Mouse (Mus musculus): ENCODE measurements at regions not wholly inside any gene's neighbourhood (a gene's known extent, or its start where the extent isn't known, plus 50 kb on each side); places are given as distances from the start of the nearest gene placed in this dataset.

GRCm38 (mm10) chr12:7543281-7543981 lies 434.0 kb upstream of the Apob start:
- no peak overlapping the region for H3K9ac ChIP-seq
- ATAC-seq (ENCODE audit: low FRiP score): no peak
- 56% methylated on average over 8 of the region's 8 CpGs for WGBS
- H3K4me3 ChIP-seq: no peak overlapping the region
- H3K27ac ChIP-seq: no peak overlapping the region
- no peaks in the 10 kb centered on the region for H3K4me1 ChIP-seq (replicated peaks)
- H3K27me3 ChIP-seq: no peaks in the 10 kb centered on the region
- H3K4me2 ChIP-seq: no peak overlapping the region
- no peaks in the 10 kb centered on the region for H3K9me3 ChIP-seq
- no peaks in the 10 kb centered on the region for H3K36me3 ChIP-seq

- Histone ChIP-seq H3K27me3 (no peaks in the 10 kb centered on the region), H3K9ac (no peak overlapping the region), H3K36me3 (no peaks in the 10 kb centered on the region), H3K4me3 (no peak overlapping the region), H3K9me3 (no peaks in the 10 kb centered on the region), H3K27ac (no peak overlapping the region), H3K4me2 (no peak overlapping the region), H3K4me1 (replicated peaks) (no peaks in the 10 kb centered on the region)
- WGBS: 92% methylated on average over 1 of the region's 1 CpGs
- ATAC-seq (ENCODE audit: low FRiP score): no peak
Measured at GRCm38 (mm10) chr12:7548759-7549158, 428.7 kb upstream of the Apob start.

- ATAC-seq (ENCODE audit: low FRiP score): no peak
- WGBS: 68% methylated on average over 1 of the region's 1 CpGs
Measured at GRCm38 (mm10) chr12:7560245-7560644, 417.2 kb upstream of the Apob start.

GRCm38 (mm10) chr12:7576081-7576480 lies 401.4 kb upstream of the Apob start:
- Histone ChIP-seq H3K9me3 (no peaks in the 10 kb centered on the region), H3K27me3 (no peaks in the 10 kb centered on the region), H3K36me3 (no peaks in the 10 kb centered on the region), H3K9ac (no peak overlapping the region), H3K4me1 (replicated peaks) (no peaks in the 10 kb centered on the region), H3K4me3 (no peak overlapping the region), H3K27ac (no peak overlapping the region), H3K4me2 (no peak overlapping the region)
- no peak for ATAC-seq (ENCODE audit: low FRiP score)
- whole genome bisulfite sequencing: 89% methylated on average over 2 of the region's 2 CpGs

More at GRCm38 (mm10) chr12:7560245-7560644, 417.2 kb upstream of the Apob start:
- H3K4me2 ChIP-seq: no peak overlapping the region
- no peaks in the 10 kb centered on the region for H3K36me3 ChIP-seq
- H3K4me3 ChIP-seq: no peak overlapping the region
- H3K9ac ChIP-seq: no peak overlapping the region
- no peak overlapping the region for H3K27ac ChIP-seq
- H3K27me3 ChIP-seq: no peaks in the 10 kb centered on the region
- H3K4me1 ChIP-seq (replicated peaks): no peaks in the 10 kb centered on the region
- no peaks in the 10 kb centered on the region for H3K9me3 ChIP-seq

- ATAC-seq (ENCODE audit: low FRiP score): no peak
- no peak overlapping the region for H3K4me3 ChIP-seq
- no peaks in the 10 kb centered on the region for H3K27me3 ChIP-seq
- no peaks in the 10 kb centered on the region for H3K9me3 ChIP-seq
- H3K4me2 ChIP-seq: no peak overlapping the region
- H3K9ac ChIP-seq: no peak overlapping the region
- no peaks in the 10 kb centered on the region for H3K4me1 ChIP-seq (replicated peaks)
- H3K27ac ChIP-seq: no peak overlapping the region
- H3K36me3 ChIP-seq: no peaks in the 10 kb centered on the region
Measured at GRCm38 (mm10) chr12:7587501-7587900, 389.9 kb upstream of the Apob start.

GRCm38 (mm10) chr12:7611272-7612092 lies 366.0 kb upstream of the Apob start:
- 40% methylated on average over 3 of the region's 3 CpGs for WGBS
- peak overlapping the region; percentile 52 for H3K27ac ChIP-seq

GRCm38 (mm10) chr12:7636417-7637175 lies 340.9 kb upstream of the Apob start:
- no peaks in the 10 kb centered on the region for H3K36me3 ChIP-seq
- H3K27me3 ChIP-seq: no peaks in the 10 kb centered on the region
- H3K4me3 ChIP-seq: no peak overlapping the region
- no peak overlapping the region for H3K9ac ChIP-seq
- H3K9me3 ChIP-seq: no peaks in the 10 kb centered on the region
- H3K4me2 ChIP-seq: no peak overlapping the region
- H3K4me1 ChIP-seq (replicated peaks): peaks cover 5% of the 10 kb centered on the region; the same call in 1 of the 2 replicates
- no peak for ATAC-seq (ENCODE audit: low FRiP score)
- WGBS: 82% methylated on average over 4 of the region's 4 CpGs
- no peak overlapping the region for H3K27ac ChIP-seq

More at GRCm38 (mm10) chr12:7611272-7612092, 366.0 kb upstream of the Apob start:
- Histone ChIP-seq H3K27me3 (no peaks in the 10 kb centered on the region), H3K9ac (no peak overlapping the region), H3K4me1 (replicated peaks) (no peaks in the 10 kb centered on the region), H3K4me2 (no peak overlapping the region), H3K36me3 (no peaks in the 10 kb centered on the region), H3K9me3 (no peaks in the 10 kb centered on the region), H3K4me3 (no peak overlapping the region)
- peak; percentile 74 for ATAC-seq (ENCODE audit: low FRiP score)

GRCm38 (mm10) chr12:7637629-7638028 lies 339.8 kb upstream of the Apob start:
- H3K4me3 ChIP-seq: no peak overlapping the region
- no peak overlapping the region for H3K9ac ChIP-seq
- 64% methylated on average over 4 of the region's 4 CpGs for WGBS
- H3K36me3 ChIP-seq: no peaks in the 10 kb centered on the region
- no peaks in the 10 kb centered on the region for H3K9me3 ChIP-seq
- H3K27me3 ChIP-seq: no peaks in the 10 kb centered on the region
- H3K27ac ChIP-seq: peak overlapping the region; percentile 18; the same call in 1 of the 2 replicates
- peaks cover 5% of the 10 kb centered on the region; the same call in 1 of the 2 replicates for H3K4me1 ChIP-seq (replicated peaks)
- no peak overlapping the region for H3K4me2 ChIP-seq
- no peak for ATAC-seq (ENCODE audit: low FRiP score)

- Histone ChIP-seq H3K27me3 (no peaks in the 10 kb centered on the region), H3K4me1 (replicated peaks) (no peaks in the 10 kb centered on the region), H3K9ac (no peak overlapping the region), H3K9me3 (no peaks in the 10 kb centered on the region), H3K4me2 (no peak overlapping the region), H3K4me3 (no peak overlapping the region), H3K36me3 (no peaks in the 10 kb centered on the region), H3K27ac (0 out of 2 replicates have a peak overlapping the region, but pooled peaks have one; percentile 35)
- 88% methylated on average over 3 of the region's 3 CpGs for WGBS
- ATAC-seq (ENCODE audit: low FRiP score): no peak
Measured at GRCm38 (mm10) chr12:7650851-7651250, 326.6 kb upstream of the Apob start.

GRCm38 (mm10) chr12:7662027-7662426 lies 315.4 kb upstream of the Apob start:
- Histone ChIP-seq H3K36me3 (no peaks in the 10 kb centered on the region), H3K27ac (no peak overlapping the region), H3K9me3 (no peaks in the 10 kb centered on the region), H3K27me3 (no peaks in the 10 kb centered on the region), H3K9ac (no peak overlapping the region), H3K4me2 (no peak overlapping the region), H3K4me1 (replicated peaks) (no peaks in the 10 kb centered on the region), H3K4me3 (no peak overlapping the region)
- ATAC-seq (ENCODE audit: low FRiP score): no peak
- 56% methylated on average over 3 of the region's 3 CpGs for WGBS

GRCm38 (mm10) chr12:7670114-7670513 lies 307.3 kb upstream of the Apob start:
- 82% methylated on average over 3 of the region's 3 CpGs for WGBS
- Histone ChIP-seq H3K27me3 (no peaks in the 10 kb centered on the region), H3K4me2 (no peak overlapping the region), H3K36me3 (no peaks in the 10 kb centered on the region), H3K4me3 (no peak overlapping the region), H3K27ac (no peak overlapping the region), H3K9me3 (no peaks in the 10 kb centered on the region), H3K4me1 (replicated peaks) (no peaks in the 10 kb centered on the region), H3K9ac (no peak overlapping the region)
- ATAC-seq (ENCODE audit: low FRiP score): no peak

- H3K9me3 ChIP-seq: no peaks in the 10 kb centered on the region
- WGBS: 72% methylated on average over 1 of the region's 1 CpGs
- H3K4me3 ChIP-seq: no peak overlapping the region
- no peak for ATAC-seq (ENCODE audit: low FRiP score)
- H3K27ac ChIP-seq: no peak overlapping the region
- no peak overlapping the region for H3K4me2 ChIP-seq
- H3K4me1 ChIP-seq (replicated peaks): no peaks in the 10 kb centered on the region
- no peaks in the 10 kb centered on the region for H3K27me3 ChIP-seq
- H3K36me3 ChIP-seq: no peaks in the 10 kb centered on the region
- no peak overlapping the region for H3K9ac ChIP-seq
Measured at GRCm38 (mm10) chr12:7670561-7670960, 306.9 kb upstream of the Apob start.
